Mouse (Mus musculus): Measurements from ENCODE around the gene Zfp968.
"Not testable (repeated sequence)": the region's sequence is repeated elsewhere in the genome, so short reads cannot be mapped to it uniquely, and the experiment has no call there.

Gene Zfp968

DNA sequence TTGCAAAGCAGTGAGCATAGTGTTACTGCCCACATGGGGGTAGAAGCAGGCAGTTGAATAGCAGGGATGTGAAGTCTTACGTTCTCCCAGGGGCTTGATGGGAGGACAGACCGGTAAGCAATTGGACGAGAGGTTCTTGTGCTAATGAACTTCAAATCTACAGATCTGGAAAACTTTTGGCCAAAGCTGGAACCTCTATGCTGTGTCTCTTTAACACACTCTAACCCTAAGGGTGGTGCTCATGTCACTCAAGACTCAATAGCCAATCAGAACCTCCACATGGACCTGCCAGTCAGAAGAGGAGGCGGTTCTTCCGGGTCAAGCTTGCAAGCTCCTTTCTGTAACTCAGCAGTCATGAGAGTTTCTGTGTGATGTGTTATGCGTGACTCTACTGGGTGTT lies at the start of gene Zfp968:
Gene Zfp968 (plus strand): TSS at position 301 of the 400 bp plus-strand sequence.
- in situ Hi-C loops (cut with MboI, MseI): not testable (repeated sequence)

- in situ Hi-C loops (cut with MboI, MseI): not testable (repeated sequence)
These were observed 34.1 kb upstream of the Zfp968 start, which contains the start of gene Gm4631 for GRCm38 (mm10) chr2:175338097-175338496. Gene Gm4631 (minus strand): TSS chr2:175338197.

Data from T-helper 17 cell (primary cell).